Mouse (Mus musculus) thymus, adult 2 months (tissue): ENCODE results near the gene Rab7. TPM values are rescaled to one million over a fixed set of nuclear protein-coding genes. Genes with fewer than 3 reads are reported as not detected.

Source experiments
- DNase-seq: peaks from one replicate; pipeline ENCODE4 v3.0.0; 2021
- H3K27ac ChIP-seq: fragments of 200-500 bp; 2 replicates; pipeline ENCODE4 v1.5.1; 2012; ENCODE audit warnings: low read length, control low read depth; ENCODE audit not compliant: control insufficient read depth, insufficient read depth
- H3K27me3 ChIP-seq: fragments of 200-500 bp; 2 replicates; pipeline ENCODE4 v1.6.1; 2012; ENCODE audit warnings: mild to moderate bottlenecking, low read length, moderate library complexity, mixed read lengths; ENCODE audit not compliant: control insufficient read depth, insufficient read depth
- H3K36me3 ChIP-seq: fragments of 200-500 bp; 2 replicates; pipeline ENCODE4 v1.6.1; 2012; ENCODE audit warnings: mild to moderate bottlenecking, low read length, moderate library complexity; ENCODE audit not compliant: control insufficient read depth, insufficient read depth
- H3K4me1 ChIP-seq: fragments of 200-500 bp; replicated peaks from 2 replicates; pipeline ENCODE4 v1.6.1; 2012; ENCODE audit warnings: low read length; ENCODE audit not compliant: control insufficient read depth, insufficient read depth
- H3K4me3 ChIP-seq: fragments of 200-500 bp; 2 replicates; pipeline ENCODE4 v1.5.1; 2012; ENCODE audit warnings: mild to moderate bottlenecking, low read length, control low read depth, moderate library complexity; ENCODE audit not compliant: control insufficient read depth, insufficient read depth
- CTCF ChIP-seq: fragments of 200-500 bp; IDR thresholded peaks from 2 replicates; pipeline ENCODE4 v1.5.1; 2012; ENCODE audit warnings: mild to moderate bottlenecking, control low read depth, low read length, moderate library complexity, borderline replicate concordance; ENCODE audit not compliant: control insufficient read depth, poor library complexity, insufficient read depth; ENCODE audit errors: extremely low read depth
- POLR2A ChIP-seq: fragments of 200-500 bp; IDR thresholded peaks from 2 replicates; pipeline ENCODE4 v1.6.1; 2012; ENCODE audit warnings: mild to moderate bottlenecking, low read length, control low read depth, moderate library complexity; ENCODE audit not compliant: control insufficient read depth, poor library complexity, insufficient read depth; ENCODE audit errors: extremely low read depth
- WGBS: fragments of 180-500 bp; shearing (Covaris S2); methylation state at CpG from one replicate; pipeline ENCODE4 v1.1.7; 2018; 5-methylcytosine and 5-hydroxymethylcytosine counted together
- polyA plus RNA-seq: library from polyadenylated mRNA; depleted of rRNA; stranded (reverse); fragments of >200 nt; gene quantifications from 2 replicates; pipeline ENCODE4 v1.2.3, GENCODE M21; 2012

Rab7 gene
- polyA plus RNA-seq, 1 experiment, result 148 TPM

- TF ChIP-seq CTCF, result no peak
- TF ChIP-seq POLR2A, result no peak
- no peaks in the 10 kb centered on the region for H3K36me3 ChIP-seq
- DNase-seq, result no peak
- no peaks in the 10 kb centered on the region for H3K27me3 ChIP-seq
- H3K4me3 ChIP-seq, result no peak overlapping the region
- WGBS, result 34% methylated on average over 6 of the region's 6 CpGs
- peaks cover 9% of the 10 kb centered on the region for H3K4me1 ChIP-seq
- no peak overlapping the region for H3K27ac ChIP-seq
These were observed 52.3 kb downstream of the Rab7 start for GRCm38 (mm10) chr6:87992733-87993132.

GRCm38 (mm10) chr6:87991886-87992285 is 53.2 kb downstream of the Rab7 start:
- WGBS, result 95% methylated on average over 1 of the region's 1 CpGs

GRCm38 (mm10) chr6:87991216-87991615 is 53.9 kb downstream of the Rab7 start:
- DNase-seq, result no peak
- TF ChIP-seq CTCF (no peak), POLR2A (no peak)
- 26% methylated on average over 4 of the region's 4 CpGs for WGBS

More at GRCm38 (mm10) chr6:87991886-87992285, 53.2 kb downstream of the Rab7 start:
- Histone ChIP-seq H3K36me3 (no peaks in the 10 kb centered on the region), H3K4me3 (no peak overlapping the region), H3K4me1 (peaks cover 9% of the 10 kb centered on the region), H3K27ac (no peak overlapping the region), H3K27me3 (no peaks in the 10 kb centered on the region)
- no peak for DNase-seq
- TF ChIP-seq POLR2A (no peak), CTCF (no peak)

GRCm38 (mm10) chr6:87982506-87982905 is 62.6 kb downstream of the Rab7 start:
- no peak for DNase-seq
- 48% methylated on average over 9 of the region's 9 CpGs for WGBS
- Histone ChIP-seq H3K4me3 (no peak overlapping the region), H3K4me1 (peaks cover 13% of the 10 kb centered on the region), H3K27ac (no peak overlapping the region), H3K27me3 (peaks cover 4% of the 10 kb centered on the region; the same call in 1 of the 2 replicates), H3K36me3 (no peaks in the 10 kb centered on the region)
- TF ChIP-seq CTCF, result no peak
- TF ChIP-seq POLR2A, result no peak

More at GRCm38 (mm10) chr6:87991216-87991615, 53.9 kb downstream of the Rab7 start:
- no peak overlapping the region for H3K27ac ChIP-seq
- H3K4me1 ChIP-seq, result peaks cover 9% of the 10 kb centered on the region
- H3K4me3 ChIP-seq, result no peak overlapping the region
- H3K36me3 ChIP-seq, result no peaks in the 10 kb centered on the region
- H3K27me3 ChIP-seq, result no peaks in the 10 kb centered on the region

GRCm38 (mm10) chr6:87981547-87982256 is 63.4 kb downstream of the Rab7 start, which contains the start of gene H1fx:
Gene H1fx (minus strand): TSS chr6:87981637.
- WGBS, result 2% methylated on average over 55 of the region's 55 CpGs
- H3K4me3 ChIP-seq, result peak within 1 kb of the TSS; percentile 51
- no peaks in the 10 kb centered on the region for H3K36me3 ChIP-seq
- H3K27ac ChIP-seq, result no peak within 1 kb of the TSS
- peaks cover 4% of the 10 kb centered on the region; the same call in 1 of the 2 replicates for H3K27me3 ChIP-seq
- no peak for TF ChIP-seq CTCF
- peaks cover 13% of the 10 kb centered on the region for H3K4me1 ChIP-seq
- DNase-seq, result no peak

- Histone ChIP-seq H3K4me3 (peak overlapping the region; percentile 51), H3K36me3 (no peaks in the 10 kb centered on the region), H3K27me3 (peaks cover 4% of the 10 kb centered on the region; the same call in 1 of the 2 replicates), H3K4me1 (peaks cover 13% of the 10 kb centered on the region), H3K27ac (no peak overlapping the region)
- TF ChIP-seq CTCF (no peak), POLR2A (no peak)
- WGBS, result 2% methylated on average over 55 of the region's 56 CpGs
- DNase-seq, result no peak
These were observed 64.0 kb downstream of the Rab7 start for GRCm38 (mm10) chr6:87981030-87981485.

- 3% methylated on average over 66 of the region's 66 CpGs for WGBS
- TF ChIP-seq POLR2A (no peak), CTCF (no peak)
- Histone ChIP-seq H3K36me3 (no peaks in the 10 kb centered on the region), H3K4me1 (peaks cover 13% of the 10 kb centered on the region), H3K4me3 (peak overlapping the region; percentile 51), H3K27me3 (peaks cover 4% of the 10 kb centered on the region; the same call in 1 of the 2 replicates), H3K27ac (no peak overlapping the region)
- DNase-seq, result peak; percentile 40
These were observed 64.6 kb downstream of the Rab7 start for GRCm38 (mm10) chr6:87980374-87981029.
